Mouse (Mus musculus) hindlimb bud, embryonic 11.5 days (tissue): ENCODE results near the gene Thg1l.

Source experiments
- DNase-seq: peaks from one replicate; pipeline ENCODE4 v3.0.0-alpha.2; 2012; ENCODE audit warnings: low read depth, low spot score; ENCODE audit errors: extremely low spot score

The Thg1l gene

DNA sequence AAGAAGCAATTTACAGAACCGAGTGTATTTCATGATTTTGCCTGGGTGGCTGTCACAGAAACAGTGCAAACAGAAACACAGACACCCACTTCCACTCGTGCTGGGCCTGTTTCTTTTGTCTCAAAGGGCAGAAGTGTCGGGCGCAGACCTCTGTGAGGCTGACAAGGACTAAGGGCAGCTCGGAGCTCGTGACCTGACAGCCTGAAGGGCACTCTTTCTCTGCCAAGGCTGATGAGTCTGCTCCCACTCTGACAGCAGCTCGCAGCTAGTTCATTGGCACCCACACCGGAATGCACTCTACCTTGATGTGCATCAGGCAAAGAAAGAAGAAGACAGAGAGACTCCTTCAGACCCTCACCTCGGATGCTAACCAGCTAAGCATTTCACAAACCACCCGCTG is 25.8 kb downstream of the Thg1l start:
- no peak for DNase-seq

DNA sequence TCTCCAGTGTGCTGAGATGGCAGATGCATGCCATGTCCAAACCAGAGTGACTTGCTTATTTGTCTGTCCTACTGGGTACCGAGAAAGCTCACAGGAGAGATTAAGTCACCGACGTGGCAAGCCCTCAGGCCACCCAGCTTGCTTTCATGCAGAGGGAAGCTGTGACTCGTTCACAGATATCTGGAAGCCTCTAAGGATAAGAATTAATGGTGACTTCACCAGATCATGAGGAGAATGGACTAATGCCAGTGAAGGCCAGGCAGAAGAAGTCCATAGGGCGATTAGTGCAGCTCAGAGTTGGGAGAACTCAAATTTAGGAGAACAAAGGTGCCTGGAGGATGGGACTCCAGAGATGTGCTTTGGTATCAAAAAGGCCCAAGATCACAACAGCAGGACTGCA is 27.8 kb downstream of the Thg1l start:
- no peak for DNase-seq

DNA sequence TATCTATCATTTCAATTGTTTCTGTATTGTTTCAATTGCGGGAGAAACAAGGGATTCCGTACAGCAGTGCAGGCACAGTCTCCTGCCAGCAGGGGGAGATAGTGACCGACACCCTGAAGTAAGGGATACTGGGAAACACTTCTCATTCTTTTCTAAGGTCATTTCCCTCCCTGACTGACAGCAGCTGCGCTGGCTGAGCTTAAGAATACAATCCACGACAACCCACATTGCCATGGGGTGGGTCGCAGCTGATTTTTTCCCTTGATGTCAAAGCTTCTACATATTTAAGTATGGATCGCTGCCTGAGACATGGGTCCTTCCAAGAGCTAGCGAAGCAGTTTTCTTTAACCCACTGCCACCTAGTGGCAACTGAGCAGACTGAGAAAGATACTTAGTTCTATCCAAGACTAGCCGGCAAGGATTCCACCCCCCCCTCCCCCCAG is 28.6 kb downstream of the Thg1l start:
- DNase-seq = peak; percentile 94

DNA sequence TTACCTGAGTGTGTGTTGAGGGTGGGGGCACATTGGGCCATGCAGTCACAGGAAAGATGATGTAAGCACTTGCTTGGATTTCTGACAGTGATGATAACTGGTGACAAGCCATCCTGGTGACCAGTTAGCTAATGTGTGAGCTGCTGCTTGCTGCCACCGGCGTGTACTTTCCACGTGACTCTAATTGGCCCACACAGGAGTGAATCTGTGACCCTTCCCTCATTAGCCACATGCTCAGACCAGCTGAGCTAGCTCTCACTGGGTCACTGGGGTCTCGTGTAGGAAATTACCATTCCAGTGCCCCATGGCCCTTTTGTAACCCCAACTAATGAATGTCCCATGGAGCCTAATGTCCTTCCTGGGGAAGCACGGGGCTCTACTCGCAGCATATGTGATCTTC is 29.9 kb downstream of the Thg1l start:
- no peak for DNase-seq

DNA sequence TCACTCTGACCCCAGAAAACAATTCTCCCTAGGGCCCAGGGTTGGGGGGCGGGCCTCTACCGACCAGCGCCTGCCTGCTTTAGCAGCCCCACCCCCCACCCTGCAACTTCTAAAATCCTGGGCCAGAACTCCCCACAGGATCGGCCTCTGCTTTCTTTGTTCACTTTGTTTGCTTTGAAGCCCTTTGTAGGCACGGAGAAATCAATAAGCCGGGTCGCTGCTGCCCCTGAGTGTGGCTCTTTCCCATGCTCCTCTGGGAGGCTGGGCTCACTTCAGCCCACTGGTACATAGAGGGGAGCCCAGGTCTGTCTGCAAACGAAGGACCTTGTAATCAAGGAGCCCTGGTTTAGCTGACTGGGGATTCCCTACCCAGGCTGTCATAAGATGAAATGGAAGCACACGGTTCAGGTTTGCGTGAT is 33.8 kb downstream of the Thg1l start:
- DNase-seq = no peak

DNA sequence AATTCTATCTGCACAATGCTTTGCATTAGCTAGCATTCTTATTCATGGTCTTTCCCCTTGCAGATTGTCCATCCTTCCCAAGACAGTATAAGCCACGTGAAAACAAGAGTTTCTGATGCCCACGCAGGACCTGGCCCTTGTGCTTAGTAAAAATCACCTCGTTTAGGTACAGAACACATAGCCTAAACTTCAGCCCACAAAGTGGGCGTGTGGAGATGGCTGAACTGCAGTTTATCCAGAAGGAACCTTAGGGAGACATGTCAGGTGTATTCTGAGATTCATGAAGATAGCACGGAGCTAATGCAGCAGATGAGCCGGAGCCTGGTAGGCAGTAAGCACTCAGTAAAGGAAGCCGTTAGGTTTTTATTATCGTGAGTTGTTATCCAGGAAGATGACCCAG is 34.3 kb downstream of the Thg1l start:
- DNase-seq = no peak

DNA sequence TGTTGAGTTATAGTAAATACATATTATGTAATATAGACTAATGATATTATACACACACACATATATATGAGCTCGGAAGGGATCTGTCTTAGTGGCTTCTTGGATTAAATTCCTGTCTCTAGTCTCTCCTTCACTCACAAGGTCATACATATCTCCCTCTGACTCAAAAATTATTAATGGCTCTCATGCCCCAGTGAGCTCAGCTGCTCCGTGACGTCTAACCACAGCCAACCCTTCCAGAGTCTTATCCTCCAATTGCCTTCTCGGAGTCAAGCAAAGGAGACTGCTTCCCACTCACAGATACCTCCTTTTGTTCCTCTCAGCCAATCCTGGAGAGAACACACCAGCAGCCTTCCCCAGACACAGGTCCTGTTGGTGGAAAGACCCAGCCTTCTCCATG is 36.5 kb downstream of the Thg1l start:
- no peak for DNase-seq

DNA sequence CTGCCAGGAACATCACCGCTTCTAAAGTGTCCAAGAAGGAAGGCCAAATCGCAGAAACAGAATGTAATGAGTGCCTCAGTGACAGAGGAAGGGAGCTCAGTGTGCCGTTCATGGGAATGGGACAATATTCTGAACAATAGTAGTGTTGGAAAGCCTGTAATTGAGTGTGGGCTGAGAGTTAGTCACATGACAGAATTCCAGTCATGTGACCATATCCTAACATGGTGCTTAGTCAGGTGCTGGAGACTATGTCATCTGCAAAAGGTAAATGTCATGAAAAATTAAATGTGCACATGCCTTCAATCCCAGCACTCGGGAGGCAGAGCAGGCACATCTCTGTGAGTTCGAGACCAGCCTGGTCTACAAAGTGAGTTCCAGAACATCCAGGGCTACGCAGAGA is 37.3 kb downstream of the Thg1l start:
- no peak for DNase-seq

DNA sequence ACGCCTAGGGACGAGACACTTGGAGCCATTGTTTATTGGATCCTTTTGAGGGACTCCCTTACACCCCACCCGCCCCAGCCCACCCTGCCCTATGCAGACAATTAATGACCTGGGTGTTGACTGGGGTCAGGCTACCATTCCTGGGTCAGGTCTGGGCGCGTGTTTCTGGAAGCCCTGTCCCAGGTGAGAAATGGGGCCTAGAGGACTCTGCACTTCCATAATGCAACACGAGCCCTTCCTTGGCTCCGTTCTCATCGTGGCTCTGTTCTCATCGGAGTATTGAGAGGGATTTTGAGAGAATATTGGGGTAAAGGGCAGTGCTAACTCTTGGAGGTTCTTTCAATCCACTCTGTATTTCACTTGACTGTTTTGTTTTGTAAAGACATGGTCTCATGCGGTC is 39.1 kb downstream of the Thg1l start:
- no peak for DNase-seq

DNA sequence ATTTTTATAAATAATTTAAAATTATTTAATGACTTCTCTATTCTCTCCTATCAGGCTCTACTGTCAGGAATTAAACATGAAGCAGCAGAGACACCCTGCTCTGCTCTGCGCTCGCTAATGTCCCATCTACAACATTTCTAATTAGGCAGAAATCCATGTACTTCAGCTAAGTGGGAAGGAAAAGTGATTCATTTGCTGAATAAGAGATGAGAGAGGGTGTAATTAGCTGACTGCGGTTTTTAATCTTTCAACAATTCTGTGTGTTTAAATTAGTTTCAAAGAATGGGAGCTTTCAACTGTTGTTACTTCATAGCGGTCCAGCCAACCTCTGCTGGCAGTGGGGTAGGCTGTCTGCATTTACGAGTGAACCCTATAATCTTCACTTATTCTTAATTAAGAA is 44.6 kb downstream of the Thg1l start:
- no peak for DNase-seq

DNA sequence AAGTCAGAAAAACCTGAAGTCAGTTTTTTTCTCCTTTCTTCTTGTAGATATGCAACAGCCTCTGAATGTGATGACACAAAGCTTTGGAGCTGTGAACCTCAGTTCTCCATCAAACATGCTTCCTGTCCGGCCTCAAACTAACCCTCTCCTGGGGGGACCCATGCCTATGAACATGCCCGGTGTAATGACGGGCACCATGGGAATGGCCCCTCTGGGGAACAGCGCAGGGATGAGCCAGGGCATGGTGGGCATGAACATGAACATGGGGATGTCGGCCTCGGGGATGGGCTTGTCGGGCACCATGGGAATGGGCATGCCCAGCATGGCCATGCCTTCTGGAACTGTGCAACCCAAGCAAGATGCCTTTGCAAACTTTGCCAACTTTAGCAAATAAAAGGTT is 46.4 kb downstream of the Thg1l start:
- DNase-seq = no peak

DNA sequence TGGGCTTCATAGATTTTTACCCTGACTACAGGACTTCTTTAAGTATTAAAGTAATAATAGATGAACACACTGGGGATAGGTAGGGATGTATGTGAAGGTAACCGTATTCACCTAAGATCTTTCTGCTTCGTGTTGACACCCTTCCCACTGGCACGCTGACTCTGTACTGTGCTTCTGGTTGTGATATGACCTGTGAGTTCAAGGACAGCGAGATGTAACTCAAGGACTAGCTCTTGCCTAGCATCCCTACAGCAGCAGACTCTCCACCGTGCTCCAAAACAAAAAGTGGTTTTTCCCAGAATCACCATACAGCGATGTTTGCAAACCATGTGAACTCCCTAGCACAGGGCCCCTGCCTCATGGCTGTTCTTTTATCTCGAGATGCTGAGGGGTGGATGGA is 47.2 kb downstream of the Thg1l start:
- no peak for DNase-seq

DNA sequence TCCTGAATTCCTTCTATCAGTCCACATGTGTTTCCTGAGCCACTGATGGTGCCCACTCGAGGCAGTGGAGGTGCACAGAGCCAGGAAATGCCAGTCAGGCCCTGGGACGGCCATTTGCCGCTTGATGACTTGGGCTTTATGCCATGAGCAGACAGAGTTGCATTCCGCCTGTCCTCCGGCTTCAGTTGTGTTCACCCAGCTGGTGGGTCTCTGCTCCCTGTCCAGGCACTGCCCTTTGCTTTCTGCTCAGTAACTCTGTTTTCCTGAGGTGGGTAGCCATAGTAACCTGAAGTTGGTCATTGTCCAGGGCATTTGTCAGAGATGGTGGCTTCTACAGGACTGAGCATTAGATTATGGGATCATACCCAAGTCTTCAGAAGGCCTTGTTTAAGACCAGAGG is 48.0 kb downstream of the Thg1l start:
- no peak for DNase-seq

DNA sequence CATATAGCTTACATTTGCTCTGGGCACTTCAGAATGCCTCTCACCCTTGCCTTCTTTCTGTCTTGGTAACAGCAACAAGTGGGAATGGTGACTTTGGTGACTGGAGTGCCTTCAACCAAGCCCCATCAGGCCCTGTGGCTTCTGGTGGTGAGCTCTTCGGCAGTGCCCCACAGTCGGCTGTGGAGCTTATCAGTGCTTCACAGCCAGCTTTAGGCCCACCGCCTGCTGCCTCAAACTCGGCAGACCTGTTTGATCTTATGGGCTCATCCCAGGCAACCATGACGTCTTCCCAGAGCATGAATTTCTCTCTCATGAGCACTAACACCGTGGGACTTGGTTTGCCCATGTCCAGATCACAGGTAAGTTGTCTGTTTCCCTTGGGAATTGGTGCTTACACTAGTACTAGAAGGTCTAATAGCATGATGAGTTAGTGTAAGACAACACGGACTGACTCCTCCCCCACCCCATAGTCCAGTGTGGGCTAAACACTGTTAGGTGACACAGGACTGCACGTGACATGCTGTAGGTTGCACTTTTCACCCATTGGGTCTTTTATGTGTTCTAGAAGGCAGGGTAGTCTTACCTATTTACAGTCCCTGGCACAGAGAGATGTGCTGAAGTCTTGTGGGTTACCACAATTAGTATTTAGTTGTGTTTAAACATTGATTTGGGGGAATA is 49.0 kb downstream of the Thg1l start:
- DNase-seq = no peak

DNA sequence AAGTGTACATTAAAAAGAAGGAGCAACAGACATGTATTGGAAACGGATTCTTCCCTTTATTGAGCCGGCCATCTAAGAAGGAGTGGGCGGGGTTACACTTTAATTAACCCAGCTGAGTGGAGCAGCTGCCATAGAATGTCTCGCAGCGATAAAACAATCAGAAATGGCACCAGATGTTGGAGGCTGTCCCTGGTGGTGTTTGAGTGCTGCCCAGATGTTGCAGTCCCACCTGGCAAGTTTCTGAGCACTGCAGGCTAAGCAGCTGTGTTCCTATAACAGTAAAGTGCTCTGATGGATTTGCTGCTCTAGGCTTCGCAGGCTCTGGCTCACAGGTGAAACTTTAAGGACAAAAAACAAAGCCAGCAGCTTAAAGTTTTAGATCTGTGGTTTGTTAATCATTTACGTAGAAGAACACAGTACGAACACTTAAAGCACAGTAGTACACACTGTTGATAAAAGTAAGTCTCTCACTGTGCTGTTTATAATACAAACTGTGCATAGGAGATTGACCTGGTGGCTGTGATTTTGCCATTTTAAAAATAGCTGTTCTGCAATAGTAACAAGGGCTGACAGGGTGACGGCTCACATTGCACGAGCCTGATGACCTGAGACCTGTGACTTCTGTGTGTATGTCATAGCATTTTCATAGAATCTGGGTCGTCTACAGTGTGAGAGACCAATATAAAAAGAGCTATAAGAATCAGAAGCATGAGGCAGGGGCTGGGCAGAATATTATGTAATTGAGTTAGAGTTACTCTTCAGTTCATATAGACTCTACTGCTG is 54.9 kb downstream of the Thg1l start:
- no peak for DNase-seq

DNA sequence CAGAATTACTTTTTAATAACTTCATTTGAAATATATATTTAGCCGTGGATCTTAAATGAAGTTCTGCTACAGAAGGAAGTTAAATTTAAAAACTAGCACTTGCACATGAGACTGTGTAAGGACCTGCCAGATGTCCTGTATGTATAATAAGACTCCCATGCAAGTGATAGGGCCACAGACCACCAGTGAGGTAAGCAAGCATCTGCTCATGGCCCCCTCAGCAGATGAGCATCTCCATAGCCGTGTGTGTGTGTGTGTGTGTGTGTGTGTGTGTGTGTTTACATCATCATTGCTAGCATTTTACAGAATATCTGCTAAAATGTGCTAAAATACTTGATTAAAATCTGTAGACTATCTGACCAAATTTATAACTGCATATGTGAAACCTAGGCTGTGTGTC is 57.9 kb downstream of the Thg1l start:
- no peak for DNase-seq
